Mouse (Mus musculus): ENCODE measurements around the gene Zfp281.

Gene Zfp281

GRCm38 (mm10) chr1:136613300-136613751 is 11.4 kb upstream of the Zfp281 start:
- DNase-seq (ENCODE audit: low spot score in 2 of 2): no peak

GRCm38 (mm10) chr1:136614748-136615440 is 9.8 kb upstream of the Zfp281 start:
- DNase-seq (ENCODE audit: low spot score in 2 of 2): no peak

GRCm38 (mm10) chr1:136617163-136617788 is 7.4 kb upstream of the Zfp281 start:
- peak; percentile 33 to 44 for DNase-seq (ENCODE audit: low spot score in 2 of 2)

- no peak for DNase-seq (ENCODE audit: low spot score in 2 of 2)
Observed at GRCm38 (mm10) chr1:136618570-136618969, 6.1 kb upstream of the Zfp281 start.

GRCm38 (mm10) chr1:136625019-136625895 is 556 bp downstream of the Zfp281 start:
- peak; percentile 39 to 48 for DNase-seq (ENCODE audit: low spot score in 2 of 2)

GRCm38 (mm10) chr1:136626141-136626540 is 1.4 kb downstream of the Zfp281 start:
- no peak for DNase-seq (ENCODE audit: low spot score in 2 of 2)

GRCm38 (mm10) chr1:136626756-136627155 is 2.1 kb downstream of the Zfp281 start:
- DNase-seq (ENCODE audit: low spot score in 2 of 2): no peak

GRCm38 (mm10) chr1:136627591-136627990 is 2.9 kb downstream of the Zfp281 start:
- no peak for DNase-seq (ENCODE audit: low spot score in 2 of 2)

- no peak for DNase-seq (ENCODE audit: low spot score in 2 of 2)
Observed at GRCm38 (mm10) chr1:136632891-136633290, 8.2 kb downstream of the Zfp281 start.

- DNase-seq (ENCODE audit: low spot score in 2 of 2): no peak
Observed at GRCm38 (mm10) chr1:136635644-136636043, 10.9 kb downstream of the Zfp281 start.

GRCm38 (mm10) chr1:136636946-136637345 is 12.2 kb downstream of the Zfp281 start:
- DNase-seq (ENCODE audit: low spot score in 2 of 2): no peak

GRCm38 (mm10) chr1:136637696-136638095 is 13.0 kb downstream of the Zfp281 start:
- DNase-seq (ENCODE audit: low spot score in 2 of 2): no peak

- DNase-seq (ENCODE audit: low spot score in 2 of 2): no peak
Observed at GRCm38 (mm10) chr1:136638211-136638610, 13.5 kb downstream of the Zfp281 start.

- DNase-seq (ENCODE audit: low spot score in 2 of 2): no peak
Observed at GRCm38 (mm10) chr1:136638699-136639098, 14.0 kb downstream of the Zfp281 start.

GRCm38 (mm10) chr1:136639221-136639620 is 14.5 kb downstream of the Zfp281 start:
- DNase-seq (ENCODE audit: low spot score in 2 of 2): no peak

GRCm38 (mm10) chr1:136642701-136643100 is 18.0 kb downstream of the Zfp281 start:
- no peak for DNase-seq (ENCODE audit: low spot score in 2 of 2)

GRCm38 (mm10) chr1:136644486-136644885 is 19.8 kb downstream of the Zfp281 start:
- no peak for DNase-seq (ENCODE audit: low spot score in 2 of 2)

- DNase-seq (ENCODE audit: low spot score in 2 of 2): no peak
Observed at GRCm38 (mm10) chr1:136645849-136646625, 21.3 kb downstream of the Zfp281 start.

GRCm38 (mm10) chr1:136652066-136652465 is 27.4 kb downstream of the Zfp281 start:
- DNase-seq (ENCODE audit: low spot score in 2 of 2): no peak

- no peak for DNase-seq (ENCODE audit: low spot score in 2 of 2)
Observed at GRCm38 (mm10) chr1:136653526-136653925, 28.8 kb downstream of the Zfp281 start.

- no peak for DNase-seq (ENCODE audit: low spot score in 2 of 2)
Observed at GRCm38 (mm10) chr1:136654385-136654784, 29.7 kb downstream of the Zfp281 start.

GRCm38 (mm10) chr1:136656619-136657018 is 31.9 kb downstream of the Zfp281 start:
- no peak for DNase-seq (ENCODE audit: low spot score in 2 of 2)

All from thymus, postnatal 10 days (tissue).